Mouse (Mus musculus) CD4-positive, CD25-positive, alpha-beta regulatory T cell, adult 2 months (primary cell): ENCODE data around the gene Rnf32.
A peak's percentile ranks its signal among the peaks of the same experiment; 100 is the strongest.

Experiments
- DNase-seq: peaks from one replicate; pipeline ENCODE4 v3.0.0-alpha.2; 2012; ENCODE audit warnings: low read depth, low spot score

Gene Rnf32

GRCm38 (mm10) chr5:29195570-29196263, at the start of gene Rnf32:
Gene Rnf32, plus strand, starts transcription at chr5:29195992.
- peak; percentile 91 for DNase-seq

- DNase-seq = no peak
These were observed 45.6 kb upstream of the Rnf32 start for GRCm38 (mm10) chr5:29150146-29150545.

GRCm38 (mm10) chr5:29159849-29160248, 35.9 kb upstream of the Rnf32 start:
- DNase-seq = no peak

- no peak for DNase-seq
These were observed 28.8 kb upstream of the Rnf32 start for GRCm38 (mm10) chr5:29166947-29167346.

GRCm38 (mm10) chr5:29170193-29170592, 25.6 kb upstream of the Rnf32 start:
- DNase-seq = no peak

- no peak for DNase-seq
These were observed 24.6 kb upstream of the Rnf32 start for GRCm38 (mm10) chr5:29171165-29171564.

GRCm38 (mm10) chr5:29186798-29187197, 9.0 kb upstream of the Rnf32 start:
- DNase-seq = no peak

- no peak for DNase-seq
These were observed 592 bp upstream of the Rnf32 start for GRCm38 (mm10) chr5:29195231-29195569.

GRCm38 (mm10) chr5:29196264-29196658, 469 bp downstream of the Rnf32 start:
- no peak for DNase-seq

- DNase-seq = no peak
These were observed 1.4 kb downstream of the Rnf32 start for GRCm38 (mm10) chr5:29197187-29197586.

- no peak for DNase-seq
These were observed 3.2 kb downstream of the Rnf32 start for GRCm38 (mm10) chr5:29198960-29199488.

- no peak for DNase-seq
These were observed 4.1 kb downstream of the Rnf32 start for GRCm38 (mm10) chr5:29199868-29200267.

GRCm38 (mm10) chr5:29205690-29206089, 9.9 kb downstream of the Rnf32 start:
- DNase-seq = peak; percentile 47

GRCm38 (mm10) chr5:29211980-29212555, 16.3 kb downstream of the Rnf32 start:
- DNase-seq = no peak

- DNase-seq = no peak
These were observed 22.2 kb downstream of the Rnf32 start for GRCm38 (mm10) chr5:29217997-29218396.

- no peak for DNase-seq
These were observed 28.3 kb downstream of the Rnf32 start for GRCm38 (mm10) chr5:29224089-29224488.

- no peak for DNase-seq
These were observed 34.7 kb downstream of the Rnf32 start for GRCm38 (mm10) chr5:29230481-29230880.

GRCm38 (mm10) chr5:29238379-29238778, 42.6 kb downstream of the Rnf32 start:
- no peak for DNase-seq

GRCm38 (mm10) chr5:29244769-29245168, 49.0 kb downstream of the Rnf32 start:
- no peak for DNase-seq

- no peak for DNase-seq
These were observed 55.2 kb downstream of the Rnf32 start for GRCm38 (mm10) chr5:29250795-29251495.

- DNase-seq = no peak
These were observed 55.7 kb downstream of the Rnf32 start for GRCm38 (mm10) chr5:29251496-29251873.

GRCm38 (mm10) chr5:29253876-29254275, 58.1 kb downstream of the Rnf32 start:
- no peak for DNase-seq

GRCm38 (mm10) chr5:29270879-29271278, 75.1 kb downstream of the Rnf32 start:
- DNase-seq = no peak
